Mouse (Mus musculus): ENCODE results near the gene Ppp1r11.

Ppp1r11 gene

GRCm38 (mm10) chr17:36922715-36923114, 28.8 kb downstream of the Ppp1r11 start:
- no peak for ATAC-seq (ENCODE audit: insufficient number of reproducible peaks, low FRiP score, low TSS enrichment)

DNA sequence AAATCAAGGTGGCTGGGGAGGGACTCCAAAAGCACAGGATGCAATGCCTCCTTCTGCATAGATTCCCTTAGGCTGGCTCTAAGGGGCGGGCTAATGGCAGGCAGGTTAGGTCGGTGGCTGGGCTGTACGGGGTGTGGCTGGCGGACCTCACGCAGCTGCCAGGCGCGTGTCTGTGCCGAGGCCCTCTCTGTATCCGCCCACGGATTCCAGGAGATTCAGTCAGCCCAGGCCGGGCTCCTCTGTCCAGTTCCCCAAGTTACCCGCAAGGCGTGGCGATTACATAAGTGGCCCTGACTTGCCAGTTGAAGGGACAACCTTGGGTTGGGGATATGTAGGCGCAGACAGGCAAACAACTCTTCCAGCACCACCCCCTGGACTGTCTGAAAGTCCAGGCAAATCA, 31.3 kb downstream of the Ppp1r11 start:
- no peak for ATAC-seq (ENCODE audit: insufficient number of reproducible peaks, low FRiP score, low TSS enrichment)

DNA sequence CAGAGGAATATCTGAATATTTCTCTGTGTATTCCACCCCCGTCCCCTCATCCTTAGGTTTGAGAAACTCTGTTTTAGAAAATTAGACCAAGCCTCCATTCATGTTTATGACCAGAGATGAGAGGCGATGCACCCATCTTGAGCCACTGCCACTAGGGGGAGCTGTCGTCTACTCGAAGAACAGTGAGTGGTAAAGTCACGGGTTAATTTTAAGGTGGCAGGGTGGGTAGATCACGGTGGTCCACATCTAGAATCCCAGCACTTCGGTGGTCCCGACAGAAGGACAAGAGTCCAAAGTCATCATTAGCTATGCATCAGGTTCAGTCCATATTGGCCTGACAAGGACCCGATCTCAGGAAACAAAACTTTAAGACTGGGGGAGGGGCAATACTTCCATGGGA, 36.5 kb downstream of the Ppp1r11 start:
- no peak for ATAC-seq (ENCODE audit: insufficient number of reproducible peaks, low FRiP score, low TSS enrichment)

DNA sequence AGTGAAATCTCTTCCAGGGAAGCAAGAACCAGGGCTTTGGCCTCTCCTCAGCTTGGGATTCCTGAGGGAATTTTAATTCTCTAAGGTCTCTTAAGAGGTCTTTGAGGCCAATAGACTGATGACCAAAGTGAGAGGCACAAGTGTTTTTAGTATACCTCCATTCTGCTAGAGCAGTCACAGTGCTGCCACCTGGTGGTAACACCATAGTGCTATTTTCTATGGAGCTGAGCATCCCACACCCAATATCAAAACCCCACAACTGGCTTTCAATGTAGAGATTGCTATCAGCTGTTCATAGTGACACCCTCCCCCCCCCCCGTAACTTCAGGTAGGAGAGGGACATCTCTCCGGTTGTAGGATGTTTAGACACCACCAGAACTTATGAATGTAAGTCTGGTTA, 37.4 kb downstream of the Ppp1r11 start:
- peak; percentile 49; the same call in 1 of the 2 replicates for ATAC-seq (ENCODE audit: insufficient number of reproducible peaks, low FRiP score, low TSS enrichment)

GRCm38 (mm10) chr17:36912031-36912430, 39.5 kb downstream of the Ppp1r11 start:
- ATAC-seq (ENCODE audit: insufficient number of reproducible peaks, low FRiP score, low TSS enrichment) = no peak

- no peak for ATAC-seq (ENCODE audit: insufficient number of reproducible peaks, low FRiP score, low TSS enrichment)
Measured at GRCm38 (mm10) chr17:36909802-36910201, 41.7 kb downstream of the Ppp1r11 start.

GRCm38 (mm10) chr17:36908235-36908634, 43.3 kb downstream of the Ppp1r11 start:
- ATAC-seq (ENCODE audit: insufficient number of reproducible peaks, low FRiP score, low TSS enrichment) = no peak

GRCm38 (mm10) chr17:36903651-36904050, 47.9 kb downstream of the Ppp1r11 start:
- ATAC-seq (ENCODE audit: insufficient number of reproducible peaks, low FRiP score, low TSS enrichment) = no peak

DNA sequence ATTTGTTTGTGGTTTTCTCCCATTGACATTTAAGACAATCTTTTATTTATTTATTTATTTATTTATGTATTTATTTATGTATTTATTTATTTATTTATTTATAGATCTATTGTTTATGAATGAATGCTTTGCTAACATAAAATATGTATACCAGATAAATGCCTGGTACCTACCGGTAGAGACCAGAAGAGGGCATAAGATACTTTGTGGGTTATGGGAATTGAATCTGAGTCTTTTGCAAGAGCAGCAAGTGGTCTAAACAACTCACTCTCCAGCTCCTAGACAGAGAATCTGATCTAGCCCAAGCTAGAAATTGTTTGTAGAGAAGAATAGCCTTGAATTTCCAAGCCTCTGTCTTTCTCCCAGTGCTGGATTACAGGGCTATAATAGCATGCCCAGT, 50.9 kb downstream of the Ppp1r11 start:
- ATAC-seq (ENCODE audit: insufficient number of reproducible peaks, low FRiP score, low TSS enrichment) = no peak

- ATAC-seq (ENCODE audit: insufficient number of reproducible peaks, low FRiP score, low TSS enrichment) = no peak
Measured at GRCm38 (mm10) chr17:36900001-36900400, 51.5 kb downstream of the Ppp1r11 start.

DNA sequence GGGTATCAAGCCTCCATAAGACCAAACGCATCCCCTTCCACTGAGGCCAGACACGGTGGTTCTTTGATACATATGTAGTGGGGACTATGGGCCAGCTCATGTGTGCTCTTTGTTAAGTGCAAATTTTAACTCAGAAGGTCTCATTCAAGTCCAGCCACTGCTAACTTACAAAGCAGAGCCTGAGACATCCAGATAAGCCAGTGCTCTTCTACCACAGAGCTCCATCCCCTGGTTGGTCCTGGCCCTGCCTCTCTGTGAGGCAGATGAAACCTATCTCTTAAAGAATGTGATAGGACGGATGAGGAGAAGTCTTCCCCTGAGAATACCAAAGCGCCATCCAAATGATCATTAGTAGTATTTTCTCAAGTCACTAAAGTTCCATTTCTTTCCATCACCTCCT, 52.2 kb downstream of the Ppp1r11 start:
- ATAC-seq (ENCODE audit: insufficient number of reproducible peaks, low FRiP score, low TSS enrichment) = no peak

Measured in cerebellum, adult (tissue).